Mouse (Mus musculus) lung, adult 2 months (tissue): ENCODE measurements around the gene Gsdma3.

Experiments used
- CTCF ChIP-seq: fragments of 200-500 bp; IDR thresholded peaks from 2 replicates; pipeline ENCODE4 v1.5.1; 2011; ENCODE audit warnings: mild to moderate bottlenecking, low read length, control low read depth; ENCODE audit not compliant: insufficient read depth
- POLR2A ChIP-seq: fragments of 200-500 bp; IDR thresholded peaks from 2 replicates; pipeline ENCODE4 v1.6.1; 2011; ENCODE audit warnings: low read depth, mild to moderate bottlenecking, control low read depth, low read length, borderline replicate concordance; ENCODE audit errors: extremely low read depth

DNA sequence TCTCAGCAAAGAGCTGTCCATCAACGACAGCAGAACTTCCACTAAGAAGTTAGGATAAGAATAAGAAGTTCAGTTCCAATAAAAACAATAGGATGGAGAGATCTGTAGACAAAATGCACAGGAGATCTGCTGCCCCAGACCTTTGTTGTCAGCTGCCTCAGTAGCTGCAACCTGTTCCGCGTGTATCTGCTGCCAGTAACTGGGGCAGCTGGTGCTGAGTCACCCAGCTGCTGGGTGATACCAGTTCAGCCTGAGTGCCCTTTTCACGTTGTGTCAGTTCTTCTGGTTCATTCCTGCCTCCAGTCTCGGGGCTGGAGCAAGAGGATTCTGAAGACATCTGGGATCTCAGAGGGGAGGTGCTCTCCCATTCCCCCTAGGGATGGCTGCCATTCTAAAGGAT lies 45.7 kb downstream of the Gsdma3 start:
- TF ChIP-seq CTCF (no peak), POLR2A (no peak)
